Mouse (Mus musculus) stomach, embryonic 16.5 days (tissue): Measurements from ENCODE around the gene Alox8. TPM values are rescaled to one million over a fixed set of nuclear protein-coding genes. Genes with fewer than 3 reads are reported as not detected.
A peak's percentile ranks its signal among the peaks of the same experiment; 100 is the strongest.

ENCODE experiments used
- ATAC-seq: fragments of 200-750 bp; cut with Nextera tagmentation; 2 replicates; pipeline ENCODE4 v1.8.0; 2017; ENCODE audit warnings: moderate number of reproducible peaks, moderate TSS enrichment; ENCODE audit not compliant: insufficient read depth, low FRiP score
- H3K27ac ChIP-seq: fragments of 300-500 bp; sonication (generic); 2 replicates; pipeline ENCODE4 v1.5.1; 2014; ENCODE audit warnings: low read length
- H3K27me3 ChIP-seq: fragments of 300-500 bp; sonication (generic); 2 replicates; pipeline ENCODE4 v1.6.1; 2014; ENCODE audit warnings: low read length, control low read depth, mixed read lengths; ENCODE audit not compliant: control insufficient read depth, insufficient read depth
- H3K36me3 ChIP-seq: fragments of 300-500 bp; sonication (generic); 2 replicates; pipeline ENCODE4 v1.6.1; 2014; ENCODE audit warnings: low read length; ENCODE audit not compliant: control insufficient read depth, insufficient read depth
- H3K4me1 ChIP-seq: fragments of 300-500 bp; sonication (generic); 2 replicates; pipeline ENCODE4 v1.6.1; 2014; ENCODE audit warnings: low read length, control low read depth, mixed read lengths; ENCODE audit not compliant: control insufficient read depth, insufficient read depth
- H3K4me2 ChIP-seq: fragments of 300-500 bp; sonication (generic); 2 replicates; pipeline ENCODE4 v1.6.1; 2014; ENCODE audit warnings: low read depth, low read length, mixed read lengths
- H3K4me3 ChIP-seq: fragments of 300-500 bp; sonication (generic); replicated peaks from 2 replicates; pipeline ENCODE4 v1.5.1; 2014; ENCODE audit warnings: mild to moderate bottlenecking, low read length
- H3K9ac ChIP-seq: fragments of 300-500 bp; sonication (generic); 2 replicates; pipeline ENCODE4 v1.6.1; 2014; ENCODE audit warnings: low read length
- H3K9me3 ChIP-seq: fragments of 300-500 bp; sonication (generic); replicated peaks from 2 replicates; pipeline ENCODE4 v1.6.1; 2016; ENCODE audit warnings: low read length, control low read depth; ENCODE audit not compliant: control insufficient read depth
- WGBS: fragments of 180-500 bp; shearing (Covaris S2); extraction: QIAGEN DNeasy Blood & Tissue Kit; methylation state at CpG from one replicate; pipeline ENCODE4 v1.1.7; 2014; 5-methylcytosine and 5-hydroxymethylcytosine counted together
- polyA plus RNA-seq: library from polyadenylated mRNA; unstranded; fragments of >200 nt; fragmentation: Nextera tagmentation; extraction: Ambion mirVana; gene quantifications from 2 replicates; pipeline ENCODE4 v1.2.1, GENCODE M21; 2015

Gene Alox8
- polyA plus RNA-seq, 1 experiment from 2014 or later, result 0.35 TPM

GRCm38 (mm10) chr11:69135361-69135760 lies 62.3 kb downstream of the Alox8 start:
- 87% methylated on average over 6 of the region's 6 CpGs for WGBS
- Histone ChIP-seq H3K4me3 (no peak overlapping the region), H3K27ac (no peak overlapping the region), H3K9ac (no peak overlapping the region), H3K4me1 (0 out of 2 replicates have a peak, but pooled peaks cover 13% of the 10 kb centered on the region), H3K4me2 (no peak overlapping the region), H3K27me3 (no peaks in the 10 kb centered on the region), H3K9me3 (no peaks in the 10 kb centered on the region), H3K36me3 (no peaks in the 10 kb centered on the region)
- no peak for ATAC-seq

GRCm38 (mm10) chr11:69134622-69134968 lies 63.0 kb downstream of the Alox8 start:
- Histone ChIP-seq H3K9me3 (no peaks in the 10 kb centered on the region), H3K4me3 (peak overlapping the region; percentile 54), H3K4me2 (peak overlapping the region; percentile 73), H3K4me1 (0 out of 2 replicates have a peak, but pooled peaks cover 13% of the 10 kb centered on the region), H3K9ac (peak overlapping the region; percentile 70), H3K27me3 (no peaks in the 10 kb centered on the region), H3K36me3 (no peaks in the 10 kb centered on the region), H3K27ac (no peak overlapping the region)
- peak; percentile 27; the same call in 1 of the 2 replicates for ATAC-seq
- WGBS, result 28% methylated on average over 8 of the region's 8 CpGs

Other genes starting within 250 kb of the Alox8 start
- gene Arhgef15, start 240.4 kb downstream of the Alox8 start, polyA plus RNA-seq, result 9.6 and 10.3 TPM in 2 replicates
- 5.2 and 6.3 TPM in 2 replicates for gene Slc25a35, start 229.7 kb downstream of the Alox8 start, polyA plus RNA-seq
- 46.7 and 57.6 TPM in 2 replicates for gene Rangrf, start 222.7 kb downstream of the Alox8 start, polyA plus RNA-seq
- 24.1 and 25.2 TPM in 2 replicates for gene Pfas, start 189.4 kb downstream of the Alox8 start, polyA plus RNA-seq
- gene Ctc1, start 181.9 kb downstream of the Alox8 start, polyA plus RNA-seq, result 34.5 and 43.9 TPM in 2 replicates
- gene Aurkb, start 152.2 kb downstream of the Alox8 start, polyA plus RNA-seq, result 120 and 134 TPM in 2 replicates
- 7.2 and 7.8 TPM in 2 replicates for gene Borcs6, start 138.1 kb downstream of the Alox8 start, polyA plus RNA-seq
- 58.2 and 62.1 TPM in 2 replicates for gene Tmem107, start 127.0 kb downstream of the Alox8 start, polyA plus RNA-seq
- gene Vamp2, start 109.4 kb downstream of the Alox8 start, polyA plus RNA-seq, result 79.9 and 88.5 TPM in 2 replicates
- gene Per1, start 102.6 kb downstream of the Alox8 start, polyA plus RNA-seq, result 21.8 and 22.3 TPM in 2 replicates
- gene Hes7, start 77.4 kb downstream of the Alox8 start, polyA plus RNA-seq, result 0.40 and 0.69 TPM in 2 replicates
- gene 9130213A22Rik, start 75.3 kb downstream of the Alox8 start, polyA plus RNA-seq, result 0.27 and 0.61 TPM in 2 replicates
- 2.0 and 5.4 TPM in 2 replicates for gene Aloxe3, start 71.9 kb downstream of the Alox8 start, polyA plus RNA-seq
- 42.2 and 90.0 TPM in 2 replicates for gene Alox12b, start 40.9 kb downstream of the Alox8 start, polyA plus RNA-seq
- gene Gucy2e, start 39.2 kb upstream of the Alox8 start, polyA plus RNA-seq, result not detected in 2 replicates
- gene Cntrob, start 125.9 kb upstream of the Alox8 start, polyA plus RNA-seq, result 18.3 and 18.9 TPM in 2 replicates
- gene Trappc1, start 126.1 kb upstream of the Alox8 start, polyA plus RNA-seq, result 131 and 147 TPM in 2 replicates
- 0.65 and 0.79 TPM in 2 replicates for gene Kcnab3, start 128.4 kb upstream of the Alox8 start, polyA plus RNA-seq
- 11.8 TPM in 2 replicates for gene Rnf227, start 142.6 kb upstream of the Alox8 start, polyA plus RNA-seq
- 48.5 and 55.4 TPM in 2 replicates for gene Chd3, start 171.6 kb upstream of the Alox8 start, polyA plus RNA-seq
- gene Naa38, start 197.6 kb upstream of the Alox8 start, polyA plus RNA-seq, result 144 and 148 TPM in 2 replicates
- gene Cyb5d1, start 197.8 kb upstream of the Alox8 start, polyA plus RNA-seq, result 29.4 TPM in 2 replicates
- 26.4 and 28.7 TPM in 2 replicates for gene Tmem88, start 200.4 kb upstream of the Alox8 start, polyA plus RNA-seq
- gene Kdm6b, start 215.8 kb upstream of the Alox8 start, polyA plus RNA-seq, result 21.2 and 21.4 TPM in 2 replicates